Mouse (Mus musculus): ENCODE data around the gene Trcg1. TPM values are rescaled to one million over a fixed set of nuclear protein-coding genes. Genes with fewer than 3 reads are reported as not detected.
"Not testable (repeated sequence)": the region's sequence is repeated elsewhere in the genome, so short reads cannot be mapped to it uniquely, and the experiment has no call there.

The Trcg1 gene
- polyA plus RNA-seq (2016; fragmentation: Nextera tagmentation; extraction: Ambion mirVana) = not detected in 2 replicates

DNA sequence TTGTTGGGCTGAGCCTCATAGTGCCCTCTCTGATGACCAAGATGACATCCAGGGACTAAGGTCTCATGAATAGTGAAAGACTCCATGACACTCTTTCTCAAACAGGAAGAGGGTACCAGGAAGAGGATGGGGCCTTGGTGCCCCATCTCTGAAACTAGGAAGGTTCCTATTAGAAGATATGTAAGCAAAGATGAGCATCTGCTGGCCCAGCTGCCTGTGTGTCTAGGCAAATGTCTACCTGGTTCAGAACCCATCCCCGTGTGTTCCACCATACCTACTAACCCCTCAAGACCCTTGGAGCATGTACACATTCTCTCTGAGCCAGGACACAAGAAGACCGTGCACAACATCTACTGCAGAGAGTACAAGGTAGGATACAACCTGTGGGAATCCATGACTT lies at the start of gene Trcg1:
Gene Trcg1 (plus strand): TSS at position 301 of the 400 bp plus-strand sequence.
- Histone ChIP-seq H3K36me3 (no peaks in the 10 kb centered on the region), H3K4me2 (no peak within 1 kb of the TSS), H3K9me3 (no peaks in the 10 kb centered on the region), H3K4me3 (replicated peaks) (no peak within 1 kb of the TSS), H3K27ac (no peak within 1 kb of the TSS), H3K9ac (replicated peaks) (no peak within 1 kb of the TSS), H3K4me1 (replicated peaks) (0 out of 2 replicates have a peak, but pooled peaks cover 4% of the 10 kb centered on the region), H3K27me3 (no peaks in the 10 kb centered on the region)
- no peak for ATAC-seq (ENCODE audit: insufficient number of reproducible peaks, insufficient read depth, low FRiP score, low TSS enrichment, low read depth)
- WGBS = 93% methylated on average over 2 of the region's 2 CpGs

DNA sequence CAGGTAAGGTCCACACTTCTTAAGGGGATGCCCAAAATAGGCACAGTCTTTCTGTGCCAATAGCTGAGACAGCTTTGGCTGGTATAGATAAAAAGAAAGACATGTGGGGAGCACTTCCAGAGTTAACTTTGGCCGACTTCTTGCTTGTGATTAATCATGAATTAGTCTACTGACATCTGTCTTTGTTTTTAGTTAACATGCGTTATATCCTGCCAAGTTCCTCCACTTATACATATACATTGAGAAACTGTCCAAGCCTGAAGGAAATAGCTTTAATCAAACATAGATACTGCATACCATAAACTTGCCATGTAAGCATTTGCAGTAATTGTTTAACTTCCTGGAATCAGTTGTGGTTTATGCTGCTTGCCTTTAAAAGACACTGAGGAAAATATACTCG lies 39.6 kb upstream of the Trcg1 start:
- no peaks in the 10 kb centered on the region for H3K9me3 ChIP-seq
- ATAC-seq (ENCODE audit: insufficient number of reproducible peaks, insufficient read depth, low FRiP score, low TSS enrichment, low read depth) = no peak
- 81% methylated on average over 3 of the region's 3 CpGs for WGBS
- no peak overlapping the region for H3K9ac ChIP-seq (replicated peaks)
- H3K4me1 ChIP-seq (replicated peaks) = no peaks in the 10 kb centered on the region
- H3K36me3 ChIP-seq = no peaks in the 10 kb centered on the region
- H3K27me3 ChIP-seq = no peaks in the 10 kb centered on the region
- H3K4me3 ChIP-seq (replicated peaks) = no peak overlapping the region
- no peak overlapping the region for H3K4me2 ChIP-seq
- no peak overlapping the region for H3K27ac ChIP-seq

DNA sequence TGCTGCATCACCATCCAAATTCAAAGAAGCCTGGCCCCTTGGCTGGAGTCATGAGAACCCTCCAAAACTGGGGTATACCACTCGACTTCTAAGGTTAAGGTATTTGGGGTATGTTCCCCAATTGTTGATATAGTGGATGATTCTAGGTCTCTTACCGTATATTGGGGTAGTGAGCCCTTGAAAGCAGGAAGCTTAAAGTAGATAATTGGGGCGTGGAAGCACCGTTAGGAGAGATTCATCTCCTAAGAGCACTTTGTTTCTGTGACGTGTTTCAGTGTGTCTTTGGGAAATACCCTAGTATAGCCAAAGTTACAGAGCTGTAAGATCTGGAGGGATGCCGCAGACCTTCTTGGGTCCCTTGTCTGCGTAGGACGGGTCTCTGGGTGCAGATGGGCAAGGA lies 38.9 kb upstream of the Trcg1 start:
- no peaks in the 10 kb centered on the region for H3K27me3 ChIP-seq
- H3K9me3 ChIP-seq = no peaks in the 10 kb centered on the region
- H3K4me1 ChIP-seq (replicated peaks) = no peaks in the 10 kb centered on the region
- no peak overlapping the region for H3K4me2 ChIP-seq
- ATAC-seq (ENCODE audit: insufficient number of reproducible peaks, insufficient read depth, low FRiP score, low TSS enrichment, low read depth) = no peak
- no peak overlapping the region for H3K27ac ChIP-seq
- no peak overlapping the region for H3K4me3 ChIP-seq (replicated peaks)
- 76% methylated on average over 8 of the region's 8 CpGs for WGBS
- no peak overlapping the region for H3K9ac ChIP-seq (replicated peaks)
- H3K36me3 ChIP-seq = no peaks in the 10 kb centered on the region

DNA sequence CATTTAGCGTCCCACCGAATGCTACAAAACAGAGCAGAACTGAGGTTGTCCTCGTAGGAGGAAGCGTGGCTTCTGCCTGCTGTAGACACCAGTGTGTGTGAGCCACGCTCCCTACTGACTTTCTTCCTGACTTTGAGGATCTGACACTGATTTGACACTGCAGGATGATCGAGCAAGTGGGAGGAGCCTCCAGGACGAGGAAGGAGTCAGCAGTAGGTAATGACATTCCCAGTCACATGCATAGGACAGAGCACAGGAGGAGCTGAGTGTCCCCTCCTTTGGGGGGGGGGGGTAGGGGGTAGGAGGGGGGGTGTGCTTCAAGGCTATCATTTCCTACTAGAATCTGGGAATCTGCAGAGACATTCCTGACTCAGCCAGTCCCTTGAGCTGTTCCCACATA lies 33.4 kb upstream of the Trcg1 start:
- no peaks in the 10 kb centered on the region for H3K9me3 ChIP-seq
- no peaks in the 10 kb centered on the region for H3K36me3 ChIP-seq
- no peaks in the 10 kb centered on the region for H3K4me1 ChIP-seq (replicated peaks)
- 79% methylated on average over 7 of the region's 7 CpGs for WGBS
- H3K9ac ChIP-seq (replicated peaks) = no peak overlapping the region
- ATAC-seq (ENCODE audit: insufficient number of reproducible peaks, insufficient read depth, low FRiP score, low TSS enrichment, low read depth) = no peak
- no peaks in the 10 kb centered on the region for H3K27me3 ChIP-seq
- no peak overlapping the region for H3K4me3 ChIP-seq (replicated peaks)
- no peak overlapping the region for H3K4me2 ChIP-seq
- H3K27ac ChIP-seq = no peak overlapping the region

DNA sequence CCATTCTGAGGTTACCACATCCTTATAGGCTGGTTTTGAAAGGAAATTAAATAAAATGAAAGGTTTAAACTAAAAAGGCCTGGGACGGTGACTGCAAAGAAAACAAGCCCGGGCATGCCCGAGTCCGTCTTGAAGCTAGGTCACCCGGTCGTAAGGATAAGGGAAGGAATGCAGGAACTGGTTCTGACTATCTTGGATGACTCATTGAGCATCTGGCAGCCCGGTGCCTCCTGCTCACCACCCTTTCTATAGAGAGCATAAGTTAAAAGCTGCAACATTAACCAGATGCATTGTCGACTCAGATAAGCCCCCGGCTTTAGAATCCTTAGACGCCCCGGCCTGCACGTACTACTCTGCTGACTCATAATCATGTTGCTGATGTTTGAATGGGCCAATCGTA lies 32.8 kb upstream of the Trcg1 start:
- not testable (repeated sequence) for H3K9me3 ChIP-seq; H3K27ac ChIP-seq; H3K36me3 ChIP-seq; H3K9ac ChIP-seq (replicated peaks); H3K27me3 ChIP-seq; ATAC-seq (ENCODE audit: insufficient number of reproducible peaks, insufficient read depth, low FRiP score, low TSS enrichment, low read depth); H3K4me2 ChIP-seq; H3K4me1 ChIP-seq (replicated peaks); H3K4me3 ChIP-seq (replicated peaks)
- WGBS = 85% methylated on average over 13 of the region's 13 CpGs

DNA sequence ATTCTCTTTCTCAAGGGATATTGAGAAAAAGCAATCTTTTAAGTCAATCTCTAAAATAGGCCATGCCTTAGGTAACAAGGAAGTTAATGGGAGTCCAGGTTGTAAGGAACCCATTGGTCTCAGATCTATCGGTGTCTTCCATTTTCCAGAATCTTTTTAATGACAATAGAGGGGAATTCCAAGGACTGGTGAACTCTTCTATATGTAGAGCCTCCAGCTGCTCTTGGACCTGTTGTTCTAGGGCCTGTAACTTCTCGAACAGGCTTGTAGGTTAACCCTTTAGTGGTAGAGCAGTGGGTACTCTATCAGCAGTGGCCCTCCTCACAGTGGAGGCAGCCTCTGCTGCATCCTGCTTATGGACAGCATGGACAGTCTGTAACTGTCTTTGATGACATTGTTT lies 29.5 kb upstream of the Trcg1 start:
- ATAC-seq (ENCODE audit: insufficient number of reproducible peaks, insufficient read depth, low FRiP score, low TSS enrichment, low read depth) = no peak

DNA sequence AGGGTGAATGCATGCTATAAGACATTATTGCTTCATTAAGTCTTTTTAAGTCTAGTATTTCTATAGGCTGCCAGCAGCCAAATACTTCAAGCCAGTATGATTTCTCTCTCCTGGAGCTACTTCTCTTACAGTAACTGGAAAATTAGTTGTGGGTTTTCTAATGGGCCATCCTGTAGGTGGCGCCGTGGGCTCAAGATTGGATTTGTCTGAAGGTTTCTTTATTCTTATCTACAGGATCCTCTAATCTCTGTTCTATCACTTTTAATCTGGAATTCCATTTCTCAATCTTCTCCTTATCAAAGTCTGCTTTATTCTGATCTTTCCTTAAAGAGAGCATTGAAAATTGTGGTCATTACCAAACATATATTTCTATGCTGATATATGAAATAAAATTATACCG lies 27.0 kb upstream of the Trcg1 start:
- Histone ChIP-seq H3K4me2 (no peak overlapping the region), H3K4me1 (replicated peaks) (peaks cover 15% of the 10 kb centered on the region), H3K9ac (replicated peaks) (no peak overlapping the region), H3K4me3 (replicated peaks) (no peak overlapping the region), H3K36me3 (no peaks in the 10 kb centered on the region), H3K9me3 (no peaks in the 10 kb centered on the region), H3K27ac (no peak overlapping the region), H3K27me3 (no peaks in the 10 kb centered on the region)
- WGBS = 34% methylated on average over 3 of the region's 3 CpGs
- ATAC-seq (ENCODE audit: insufficient number of reproducible peaks, insufficient read depth, low FRiP score, low TSS enrichment, low read depth) = no peak

More for the DNA sequence above, 29.5 kb upstream of the Trcg1 start:
- no peaks in the 10 kb centered on the region for H3K9me3 ChIP-seq
- no peak overlapping the region for H3K9ac ChIP-seq (replicated peaks)
- H3K4me2 ChIP-seq = no peak overlapping the region
- no peaks in the 10 kb centered on the region for H3K27me3 ChIP-seq
- H3K4me3 ChIP-seq (replicated peaks) = no peak overlapping the region
- WGBS = 75% methylated on average over 2 of the region's 2 CpGs
- H3K4me1 ChIP-seq (replicated peaks) = 0 out of 2 replicates have a peak, but pooled peaks cover 1% of the 10 kb centered on the region
- no peak overlapping the region for H3K27ac ChIP-seq
- no peaks in the 10 kb centered on the region for H3K36me3 ChIP-seq

DNA sequence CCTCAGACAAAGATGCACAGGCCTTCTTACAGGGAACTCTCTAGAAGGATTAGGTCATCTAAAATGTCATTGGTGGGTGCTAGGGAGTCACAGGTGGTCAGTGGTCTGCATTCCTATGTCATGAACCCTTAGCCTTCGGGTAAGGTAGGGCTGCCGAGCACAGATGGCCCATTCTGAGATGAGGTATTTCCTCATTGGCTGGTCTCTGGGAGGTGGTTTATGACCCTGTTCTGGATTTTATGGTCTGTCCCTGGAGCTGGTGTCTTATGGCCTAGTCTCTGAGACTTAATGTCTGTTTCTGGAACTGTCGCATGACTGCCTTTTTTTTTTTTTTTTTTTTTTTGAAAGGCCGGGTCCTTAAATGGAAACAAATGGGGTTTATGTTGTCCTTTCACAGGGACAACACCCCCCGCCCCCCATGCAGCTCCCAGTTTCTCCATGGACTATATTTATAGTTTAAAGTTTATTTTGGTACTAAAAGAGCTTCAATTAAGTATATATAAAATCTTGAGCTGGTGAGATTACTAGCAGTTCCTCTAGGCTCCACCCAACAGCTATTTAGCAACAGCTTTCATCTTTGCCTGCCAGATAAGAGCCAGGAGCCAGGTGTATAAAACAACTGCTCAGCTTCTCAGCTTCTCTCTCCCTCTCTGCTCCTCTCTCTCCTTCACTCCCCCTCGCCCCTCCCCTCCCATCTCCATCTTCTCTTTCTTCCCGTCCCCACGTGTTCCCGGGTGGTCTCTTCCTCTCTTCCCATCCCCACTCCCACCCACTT lies 23.7 kb upstream of the Trcg1 start:
- 19% methylated on average over 9 of the region's 9 CpGs for WGBS
- Histone ChIP-seq H3K4me3 (replicated peaks) (no peak overlapping the region), H3K36me3 (no peaks in the 10 kb centered on the region), H3K27ac (peak overlapping the region; percentile 66), H3K9me3 (no peaks in the 10 kb centered on the region), H3K4me1 (replicated peaks) (peaks cover 15% of the 10 kb centered on the region), H3K27me3 (no peaks in the 10 kb centered on the region), H3K9ac (replicated peaks) (no peak overlapping the region), H3K4me2 (peak overlapping the region; percentile 33)
- ATAC-seq (ENCODE audit: insufficient number of reproducible peaks, insufficient read depth, low FRiP score, low TSS enrichment, low read depth) = no peak

DNA sequence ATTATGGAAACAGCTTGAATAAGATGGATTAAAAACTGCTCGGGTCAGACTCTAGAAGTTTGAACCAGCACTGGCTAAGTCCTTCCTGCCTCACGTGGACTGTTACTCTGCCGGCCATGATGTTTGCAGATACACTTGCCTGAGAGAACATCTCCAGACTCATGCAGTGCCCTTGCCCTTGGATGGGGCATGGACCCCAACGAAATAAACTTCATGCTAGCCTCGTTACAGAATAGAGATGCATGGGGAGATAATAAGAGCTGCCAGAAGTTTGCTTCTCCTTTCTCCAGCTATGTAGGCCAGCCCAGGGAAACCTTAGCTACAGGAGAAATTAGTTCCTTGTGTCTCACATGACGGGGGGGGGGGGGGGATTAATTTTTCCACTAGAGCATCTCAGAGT lies 21.9 kb upstream of the Trcg1 start:
- H3K27ac ChIP-seq = no peak overlapping the region
- no peaks in the 10 kb centered on the region for H3K36me3 ChIP-seq
- no peak overlapping the region for H3K9ac ChIP-seq (replicated peaks)
- H3K4me1 ChIP-seq (replicated peaks) = peaks cover 15% of the 10 kb centered on the region
- H3K4me3 ChIP-seq (replicated peaks) = no peak overlapping the region
- no peak overlapping the region for H3K4me2 ChIP-seq
- WGBS = 77% methylated on average over 6 of the region's 6 CpGs
- no peak for ATAC-seq (ENCODE audit: insufficient number of reproducible peaks, insufficient read depth, low FRiP score, low TSS enrichment, low read depth)
- H3K9me3 ChIP-seq = no peaks in the 10 kb centered on the region
- H3K27me3 ChIP-seq = no peaks in the 10 kb centered on the region

DNA sequence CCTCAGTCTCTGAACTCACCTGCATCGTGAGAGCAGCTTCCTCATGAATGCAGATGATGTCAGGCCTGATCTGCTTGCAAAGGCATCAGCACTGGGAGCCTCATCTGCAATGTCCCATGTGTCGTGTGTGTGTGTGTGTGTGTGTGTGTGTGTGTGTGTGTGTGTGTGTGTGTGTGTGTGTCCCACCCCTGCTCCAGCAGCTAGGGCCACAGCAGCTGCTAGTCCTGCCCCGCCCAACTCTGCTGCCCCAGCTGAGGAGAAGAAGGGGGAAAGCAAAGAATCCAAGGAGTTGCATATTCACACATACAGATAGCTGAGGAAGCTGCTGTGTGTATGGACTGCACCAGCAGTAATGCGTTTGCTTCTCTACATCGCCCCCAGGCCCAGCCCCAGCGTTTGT lies 19.1 kb upstream of the Trcg1 start:
- H3K27ac ChIP-seq = no peak overlapping the region
- 79% methylated on average over 6 of the region's 6 CpGs for WGBS
- H3K4me1 ChIP-seq (replicated peaks) = peaks cover 10% of the 10 kb centered on the region
- H3K9ac ChIP-seq (replicated peaks) = no peak overlapping the region
- no peaks in the 10 kb centered on the region for H3K36me3 ChIP-seq
- no peak for ATAC-seq (ENCODE audit: insufficient number of reproducible peaks, insufficient read depth, low FRiP score, low TSS enrichment, low read depth)
- H3K4me2 ChIP-seq = no peak overlapping the region
- no peak overlapping the region for H3K4me3 ChIP-seq (replicated peaks)
- H3K9me3 ChIP-seq = no peaks in the 10 kb centered on the region
- H3K27me3 ChIP-seq = no peaks in the 10 kb centered on the region

DNA sequence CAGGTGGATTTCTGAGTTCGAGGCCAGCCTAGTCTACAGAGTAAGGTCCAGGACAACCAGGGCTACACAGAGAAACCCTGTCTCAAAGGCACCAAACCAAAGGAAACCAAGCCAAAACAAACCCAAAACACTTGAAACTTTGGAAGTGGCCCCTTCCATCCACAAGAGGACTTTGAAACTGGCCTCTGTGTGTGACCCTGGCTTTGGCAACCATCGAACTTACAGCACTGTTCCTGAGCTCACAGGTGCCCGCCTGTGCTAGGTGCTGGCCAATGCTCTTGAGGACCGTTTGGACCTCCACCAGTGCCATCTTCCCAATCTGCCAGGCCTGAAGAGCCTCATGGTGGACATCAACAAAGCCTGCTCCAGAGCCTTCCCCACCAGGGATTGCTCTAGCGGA lies 17.6 kb upstream of the Trcg1 start:
- Histone ChIP-seq H3K4me1 (replicated peaks) (no peaks in the 10 kb centered on the region), H3K9me3 (no peaks in the 10 kb centered on the region), H3K4me3 (replicated peaks) (no peak overlapping the region), H3K36me3 (no peaks in the 10 kb centered on the region), H3K4me2 (no peak overlapping the region), H3K27me3 (no peaks in the 10 kb centered on the region), H3K27ac (no peak overlapping the region), H3K9ac (replicated peaks) (no peak overlapping the region)
- no peak for ATAC-seq (ENCODE audit: insufficient number of reproducible peaks, insufficient read depth, low FRiP score, low TSS enrichment, low read depth)
- 81% methylated on average over 5 of the region's 5 CpGs for WGBS

DNA sequence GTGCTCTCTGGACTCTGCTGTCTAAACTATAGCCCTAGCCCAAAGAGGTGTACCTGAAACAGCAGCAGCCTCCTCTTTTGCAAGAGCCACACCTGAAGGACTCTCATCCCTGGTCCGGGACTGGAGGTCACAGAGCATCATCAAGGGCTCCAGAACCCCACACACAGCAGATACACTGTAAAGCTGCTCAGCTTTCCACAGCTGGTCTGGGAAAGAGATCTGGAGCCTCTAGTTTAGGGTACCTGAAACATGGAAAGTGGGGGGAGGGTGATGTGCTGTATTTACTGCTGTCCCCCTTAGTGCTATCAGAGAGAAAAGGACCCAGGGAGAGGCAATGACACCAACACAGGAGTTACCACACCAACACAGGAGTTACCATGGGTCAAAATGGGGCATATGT lies 16.8 kb upstream of the Trcg1 start:
- Histone ChIP-seq H3K27ac (no peak overlapping the region), H3K9ac (replicated peaks) (no peak overlapping the region), H3K9me3 (no peaks in the 10 kb centered on the region), H3K4me3 (replicated peaks) (no peak overlapping the region), H3K4me1 (replicated peaks) (no peaks in the 10 kb centered on the region), H3K4me2 (no peak overlapping the region), H3K27me3 (no peaks in the 10 kb centered on the region), H3K36me3 (no peaks in the 10 kb centered on the region)
- WGBS = 73% methylated on average over 1 of the region's 1 CpGs
- no peak for ATAC-seq (ENCODE audit: insufficient number of reproducible peaks, insufficient read depth, low FRiP score, low TSS enrichment, low read depth)
